Mouse (Mus musculus): ENCODE results near the gene Dpp8. TPM values are rescaled to one million over a fixed set of nuclear protein-coding genes. Genes with fewer than 3 reads are reported as not detected.

Dpp8 gene
- polyA plus RNA-seq, 1 experiment = 24.4 TPM

DNA sequence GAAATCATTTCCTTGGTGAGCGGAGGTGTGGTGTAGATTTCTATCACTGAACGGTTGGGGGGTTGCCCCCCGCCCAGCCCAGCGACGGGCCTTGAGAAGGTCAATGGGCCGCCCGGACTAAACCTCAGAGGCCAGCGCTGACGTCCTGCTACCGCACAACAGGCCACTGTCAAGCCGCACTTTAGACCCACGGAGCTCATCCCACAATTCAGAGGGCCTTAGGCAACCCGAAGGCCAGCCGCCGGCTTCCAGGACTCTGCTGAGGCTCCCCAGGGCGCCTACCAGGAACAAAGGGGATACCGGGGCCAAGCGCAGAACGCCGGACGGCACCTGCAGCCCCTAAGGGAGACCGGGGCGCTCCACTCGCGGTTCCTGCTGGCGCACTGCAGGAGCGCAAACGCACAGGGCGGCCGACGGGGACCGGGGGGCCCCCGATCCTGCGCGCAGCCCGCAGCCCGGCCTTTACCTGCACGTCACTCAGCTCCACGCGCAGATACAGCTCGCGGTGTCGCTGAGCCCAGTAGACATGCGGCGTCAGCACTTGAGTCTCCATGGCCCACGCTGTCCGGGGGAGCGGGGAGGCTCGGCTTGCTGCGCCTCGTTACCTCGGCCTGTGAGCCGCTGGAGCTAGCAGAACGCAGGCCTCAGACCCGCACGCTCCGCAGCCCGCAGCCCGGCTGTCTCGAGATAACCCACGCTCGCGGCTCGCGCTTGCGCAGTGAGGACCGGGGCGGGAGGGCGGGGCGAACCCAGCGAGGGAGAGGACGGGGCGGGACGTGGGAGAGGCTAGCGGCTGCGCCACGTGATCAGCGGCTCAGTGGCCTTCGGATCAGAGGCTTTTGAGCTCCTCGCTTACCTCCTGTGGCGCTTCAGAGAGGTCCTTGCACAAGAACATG, 11.0 kb upstream of the Dpp8 start, which contains the start of gene Hacd3:
Hacd3 (minus strand) TSS at position 703 of the 896 bp plus-strand sequence.
- peak within 1 kb of the TSS; percentile 95 for H3K4me2 ChIP-seq (ENCODE audit: low read depth)
- H3K4me3 ChIP-seq = peak within 1 kb of the TSS; percentile 61
- no peak for TF ChIP-seq MAX (IDR thresholded peaks at IDR 0.05; ENCODE audit: low read depth)
- peak; percentile 80 for TF ChIP-seq USF1 (IDR thresholded peaks at IDR 0.05; ENCODE audit: low read depth)
- TF ChIP-seq POLR2AphosphoS2 (IDR thresholded peaks at IDR 0.05; ENCODE audit: insufficient read length, low read depth) = peak; percentile 96
- no peak for TF ChIP-seq TCF3 (IDR thresholded peaks at IDR 0.05; ENCODE audit: insufficient read length, low read depth)
- no peak for TF ChIP-seq E2F4 (IDR thresholded peaks at IDR 0.05; ENCODE audit: insufficient read depth)
- no peak for TF ChIP-seq CEBPB (IDR thresholded peaks at IDR 0.05; ENCODE audit: insufficient read depth, poor library complexity, severe bottlenecking)
- no peak for TF ChIP-seq SRF (IDR thresholded peaks at IDR 0.05; ENCODE audit: control insufficient read depth, insufficient read length, low read depth)
- no peak for TF ChIP-seq TCF12 (IDR thresholded peaks at IDR 0.05; ENCODE audit: insufficient read depth, poor library complexity, severe bottlenecking)
- peak; percentile 99 for TF ChIP-seq POLR2A (IDR thresholded peaks at IDR 0.05; ENCODE audit: insufficient read length, low read depth)
- TF ChIP-seq REST (IDR thresholded peaks at IDR 0.05; ENCODE audit: insufficient read depth, insufficient read length) = no peak
- TF ChIP-seq MYOD1 (IDR thresholded peaks at IDR 0.05; ENCODE audit: control insufficient read depth in 1 of 3, insufficient read length in 2 of 3, low read depth in 2 of 3) = peak in 1 of 3 experiments; percentile 17
- TF ChIP-seq MYOG (IDR thresholded peaks at IDR 0.05; ENCODE audit: control insufficient read depth in 1 of 3, insufficient read depth in 1 of 3, insufficient read length in 2 of 3, low read depth in 2 of 3) = no peak
- H3K27me3 ChIP-seq (ENCODE audit: control insufficient read depth, insufficient read depth, insufficient read length) = no peaks in the 10 kb centered on the region
- H3K79me2 ChIP-seq (ENCODE audit: control insufficient read depth, insufficient read depth) = peaks cover 39% of the 10 kb centered on the region
- no peaks in the 10 kb centered on the region for H3K36me3 ChIP-seq (ENCODE audit: control insufficient read depth, insufficient read depth)
- H3ac ChIP-seq (ENCODE audit: control insufficient read depth, insufficient read length) = peak within 1 kb of the TSS; percentile 28

DNA sequence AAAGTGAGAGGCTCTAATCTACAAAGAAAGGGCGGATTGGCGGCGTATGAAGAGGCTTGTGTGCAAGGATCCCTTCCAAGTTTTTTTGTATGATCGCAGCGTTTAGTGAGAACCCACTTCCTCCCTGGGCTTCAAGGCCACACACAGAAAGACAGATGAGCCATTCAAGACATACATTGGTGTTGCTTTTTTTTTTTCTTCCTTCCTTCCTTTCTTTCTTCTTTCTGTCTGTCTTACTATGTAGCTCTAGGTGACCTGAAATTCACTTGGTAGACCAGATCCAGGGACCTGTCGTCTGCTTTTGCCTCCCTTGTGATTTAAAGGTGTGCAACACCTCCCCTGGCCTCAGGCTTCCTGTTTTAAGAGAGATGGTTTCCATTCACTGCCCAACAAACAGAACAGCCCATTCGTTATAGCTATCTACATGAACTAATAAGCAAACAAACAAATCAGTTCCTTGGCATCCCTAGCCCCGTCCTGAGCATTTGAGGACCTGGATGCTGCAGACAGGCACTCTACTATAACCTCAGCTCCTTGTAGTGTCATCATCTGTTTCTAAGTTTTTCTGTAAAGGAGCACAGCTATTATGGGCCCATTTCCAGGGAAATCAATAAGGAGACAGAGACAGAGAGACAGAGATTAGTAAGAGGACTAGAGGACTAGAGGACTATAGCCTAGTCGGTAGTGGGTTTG, 10.2 kb upstream of the Dpp8 start:
- Histone ChIP-seq H3K4me2 (ENCODE audit: low read depth) (peak overlapping the region; percentile 73), H3K27me3 (ENCODE audit: control insufficient read depth, insufficient read depth, insufficient read length) (no peaks in the 10 kb centered on the region), H3ac (ENCODE audit: control insufficient read depth, insufficient read length) (peak overlapping the region; percentile 28), H3K4me3 (peak overlapping the region; percentile 61), H3K36me3 (ENCODE audit: control insufficient read depth, insufficient read depth) (no peaks in the 10 kb centered on the region), H3K79me2 (ENCODE audit: control insufficient read depth, insufficient read depth) (peaks cover 31% of the 10 kb centered on the region)
- no peak for TF ChIP-seq POLR2A (IDR thresholded peaks at IDR 0.05; ENCODE audit: insufficient read length, low read depth)
- TF ChIP-seq CEBPB (IDR thresholded peaks at IDR 0.05; ENCODE audit: insufficient read depth, poor library complexity, severe bottlenecking) = no peak
- TF ChIP-seq TCF12 (IDR thresholded peaks at IDR 0.05; ENCODE audit: insufficient read depth, poor library complexity, severe bottlenecking) = no peak
- TF ChIP-seq REST (IDR thresholded peaks at IDR 0.05; ENCODE audit: insufficient read depth, insufficient read length) = no peak
- no peak for TF ChIP-seq MAX (IDR thresholded peaks at IDR 0.05; ENCODE audit: low read depth)
- TF ChIP-seq POLR2AphosphoS2 (IDR thresholded peaks at IDR 0.05; ENCODE audit: insufficient read length, low read depth) = no peak
- no peak for TF ChIP-seq SRF (IDR thresholded peaks at IDR 0.05; ENCODE audit: control insufficient read depth, insufficient read length, low read depth)
- no peak for TF ChIP-seq MYOD1 (IDR thresholded peaks at IDR 0.05; ENCODE audit: control insufficient read depth in 1 of 3, insufficient read length in 2 of 3, low read depth in 2 of 3)
- TF ChIP-seq MYOG (IDR thresholded peaks at IDR 0.05; ENCODE audit: control insufficient read depth in 1 of 3, insufficient read depth in 1 of 3, insufficient read length in 2 of 3, low read depth in 2 of 3) = no peak
- no peak for TF ChIP-seq E2F4 (IDR thresholded peaks at IDR 0.05; ENCODE audit: insufficient read depth)
- TF ChIP-seq TCF3 (IDR thresholded peaks at IDR 0.05; ENCODE audit: insufficient read length, low read depth) = no peak
- no peak for TF ChIP-seq USF1 (IDR thresholded peaks at IDR 0.05; ENCODE audit: low read depth)

DNA sequence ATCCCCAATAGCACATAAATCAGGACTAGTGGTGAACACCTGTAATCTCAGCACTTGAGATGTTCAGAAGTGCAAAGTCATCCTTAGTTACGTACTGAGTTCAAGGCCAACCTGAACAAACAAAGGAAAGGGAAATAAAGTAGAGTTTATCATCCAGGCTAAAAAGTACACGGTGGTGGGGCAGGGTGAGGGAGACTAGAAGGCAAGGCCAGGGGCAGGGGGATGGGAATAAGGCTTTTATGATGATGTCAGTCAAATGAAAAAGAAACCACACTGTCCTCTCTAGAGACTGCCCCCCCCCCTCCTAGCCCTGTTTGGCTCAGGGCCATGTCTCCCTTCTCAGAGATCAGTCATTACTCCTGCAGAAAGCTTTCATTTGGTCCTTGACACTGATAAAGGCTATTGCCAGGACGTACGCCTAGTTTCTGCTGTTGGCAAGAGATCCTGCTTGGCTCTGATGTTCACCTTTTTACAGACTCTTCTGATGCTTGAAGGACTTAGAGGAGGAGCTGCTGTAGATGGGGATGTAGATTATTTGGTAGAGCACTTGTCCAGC, 9.6 kb upstream of the Dpp8 start:
- Histone ChIP-seq H3K27me3 (ENCODE audit: control insufficient read depth, insufficient read depth, insufficient read length) (no peaks in the 10 kb centered on the region), H3K36me3 (ENCODE audit: control insufficient read depth, insufficient read depth) (no peaks in the 10 kb centered on the region), H3K4me3 (no peak overlapping the region), H3K79me2 (ENCODE audit: control insufficient read depth, insufficient read depth) (peaks cover 25% of the 10 kb centered on the region), H3ac (ENCODE audit: control insufficient read depth, insufficient read length) (no peak overlapping the region), H3K4me2 (ENCODE audit: low read depth) (no peak overlapping the region)
- TF ChIP-seq POLR2A (IDR thresholded peaks at IDR 0.05; ENCODE audit: insufficient read length, low read depth) (no peak), TCF12 (IDR thresholded peaks at IDR 0.05; ENCODE audit: insufficient read depth, poor library complexity, severe bottlenecking) (no peak), MAX (IDR thresholded peaks at IDR 0.05; ENCODE audit: low read depth) (no peak), SRF (IDR thresholded peaks at IDR 0.05; ENCODE audit: control insufficient read depth, insufficient read length, low read depth) (no peak), REST (IDR thresholded peaks at IDR 0.05; ENCODE audit: insufficient read depth, insufficient read length) (no peak), TCF3 (IDR thresholded peaks at IDR 0.05; ENCODE audit: insufficient read length, low read depth) (no peak), CEBPB (IDR thresholded peaks at IDR 0.05; ENCODE audit: insufficient read depth, poor library complexity, severe bottlenecking) (no peak)

DNA sequence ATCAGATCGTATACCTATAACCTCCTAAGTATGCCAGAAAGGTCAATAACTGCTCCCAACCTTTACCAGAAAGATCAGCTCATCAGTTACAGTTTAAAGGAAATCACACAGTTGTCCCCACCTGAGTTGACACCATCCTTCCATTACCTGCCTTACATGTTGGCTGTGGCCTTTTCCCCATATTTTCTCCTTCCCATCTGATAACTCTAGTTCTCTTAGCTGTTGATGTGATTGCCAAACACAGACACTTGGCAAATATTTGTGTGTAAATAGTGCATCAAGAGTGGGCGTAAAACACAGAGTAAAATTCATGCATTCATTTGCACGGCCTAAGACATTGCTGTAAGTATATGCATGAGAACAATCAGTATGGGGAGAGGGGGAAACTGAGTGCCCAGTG, 8.8 kb upstream of the Dpp8 start:
- H3K36me3 ChIP-seq (ENCODE audit: control insufficient read depth, insufficient read depth) = no peaks in the 10 kb centered on the region
- H3ac ChIP-seq (ENCODE audit: control insufficient read depth, insufficient read length) = no peak overlapping the region
- TF ChIP-seq POLR2A (IDR thresholded peaks at IDR 0.05; ENCODE audit: insufficient read length, low read depth) (no peak), USF1 (IDR thresholded peaks at IDR 0.05; ENCODE audit: low read depth) (no peak), MAX (IDR thresholded peaks at IDR 0.05; ENCODE audit: low read depth) (no peak), POLR2AphosphoS2 (IDR thresholded peaks at IDR 0.05; ENCODE audit: insufficient read length, low read depth) (no peak), REST (IDR thresholded peaks at IDR 0.05; ENCODE audit: insufficient read depth, insufficient read length) (no peak), MYOG (IDR thresholded peaks at IDR 0.05; ENCODE audit: control insufficient read depth in 1 of 3, insufficient read depth in 1 of 3, insufficient read length in 2 of 3, low read depth in 2 of 3) (no peak), TCF3 (IDR thresholded peaks at IDR 0.05; ENCODE audit: insufficient read length, low read depth) (no peak), E2F4 (IDR thresholded peaks at IDR 0.05; ENCODE audit: insufficient read depth) (no peak)
- H3K4me3 ChIP-seq = no peak overlapping the region
- H3K79me2 ChIP-seq (ENCODE audit: control insufficient read depth, insufficient read depth) = peaks cover 17% of the 10 kb centered on the region
- no peaks in the 10 kb centered on the region for H3K27me3 ChIP-seq (ENCODE audit: control insufficient read depth, insufficient read depth, insufficient read length)
- no peak overlapping the region for H3K4me2 ChIP-seq (ENCODE audit: low read depth)
